In the genomic region with DNA sequence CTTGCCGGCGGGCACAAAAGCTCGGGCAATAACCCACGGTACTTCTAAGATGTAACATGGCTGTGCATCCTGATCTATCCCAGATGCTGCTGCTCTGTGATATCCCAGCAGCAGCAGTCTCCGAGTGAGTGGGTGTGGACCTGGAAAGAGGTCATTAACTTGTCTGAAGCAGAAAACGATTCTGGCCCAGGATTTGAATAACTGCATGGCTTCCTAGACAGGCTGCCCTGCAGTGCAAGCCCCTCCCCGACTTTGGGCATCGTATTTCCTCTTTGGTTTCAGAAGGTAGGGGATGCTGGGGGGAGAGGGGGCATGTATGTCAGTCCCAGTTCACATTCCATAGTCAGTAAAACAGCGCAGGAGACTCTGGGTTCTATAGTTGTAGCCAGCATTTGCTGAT, we compare ENCODE assay signal across 41 mouse cellular contexts. TPM values are rescaled to one million over a fixed set of nuclear protein-coding genes. Genes with fewer than 3 reads are reported as not detected.
DNase-seq lines count a peak whose midpoint lies in the region; ATAC-seq lines count a peak whose summit lies in the region.
"Had no signal": no experiment of that assay in that cellular context is flagged by ENCODE, and none has a peak within 500 bp of the region (broad histone marks: within the 10 kb centered on the region; RNA-seq: fewer than 3 reads in every experiment).

No protein-coding gene starts in this region.

- ATAC-seq in kidney, embryonic 16.5 days (ENCODE audit: low FRiP score, low TSS enrichment), result peak; percentile 71
- no peak for ATAC-seq in CD4-positive, CD25-positive, alpha-beta regulatory T cell, adult 4 months
- ATAC-seq: forebrain, postnatal 0 days; inflammation-experienced regulatory T-cells, adult 6 months; midbrain, embryonic 15.5 days; Patski had no signal

- H3K4me3 ChIP-seq in kidney, embryonic 16.5 days (ENCODE audit: low read length), result no peak overlapping the region
- H3K4me3 ChIP-seq: embryonic facial prominence, embryonic 15.5 days; forebrain, embryonic 12.5 days; heart, embryonic 12.5 days; hindbrain, embryonic 15.5 days; limb, embryonic 12.5 days; liver, embryonic 15.5 days; midbrain, embryonic 10.5 days; midbrain, embryonic 15.5 days; neural tube, embryonic 15.5 days; stomach, embryonic 15.5 days had no signal

- no peak for DNase-seq in kidney, adult 18-20 months
- peak; percentile 62 for DNase-seq in R1 (ENCODE audit: low read depth, low spot score)
- peak; percentile 26 for DNase-seq in embryo, embryonic 10.5 days (ENCODE audit: low spot score)
- peak; percentile 59 for DNase-seq in forelimb bud, embryonic 11.5 days (ENCODE audit: low read depth, low spot score)
- no peak for DNase-seq in gastrocnemius, postnatal 36 days
- DNase-seq: adrenal gland, postnatal 25 days; cerebellum, adult 11-12 months; cerebellum, postnatal 10 days; forebrain, postnatal 0 days; gastrocnemius, postnatal 10 days; heart, adult 18-20 months; heart, postnatal 4 days; kidney, adult 2 months; kidney, postnatal 4 days; layer of hippocampus, adult 9-11 months; lung, embryonic 14.5 days; lung, postnatal 14 days; retina, postnatal 1 day; right cerebral cortex, postnatal 14 days; thymus, adult 18-20 months; thymus, postnatal 25 days had no signal

- H3K36me3 ChIP-seq in kidney, embryonic 16.5 days (ENCODE audit: insufficient read depth, low read length), result no peaks in the 10 kb centered on the region
- H3K36me3 ChIP-seq: embryonic facial prominence, embryonic 15.5 days; forebrain, embryonic 12.5 days; heart, embryonic 12.5 days; hindbrain, embryonic 15.5 days; limb, embryonic 12.5 days; liver, embryonic 15.5 days; midbrain, embryonic 10.5 days; midbrain, embryonic 15.5 days; neural tube, embryonic 15.5 days; stomach, embryonic 15.5 days had no signal

- no peak overlapping the region for H3K4me2 ChIP-seq in kidney, embryonic 16.5 days (replicated peaks; ENCODE audit: low read depth, low read length)
- H3K4me2 ChIP-seq: embryonic facial prominence, embryonic 15.5 days; forebrain, embryonic 12.5 days; heart, embryonic 12.5 days; hindbrain, embryonic 15.5 days; limb, embryonic 12.5 days; liver, embryonic 15.5 days; lung, embryonic 14.5 days; midbrain, embryonic 15.5 days; neural tube, embryonic 15.5 days; stomach, embryonic 15.5 days had no signal

- no peaks in the 10 kb centered on the region for H3K9me3 ChIP-seq in kidney, embryonic 16.5 days (ENCODE audit: low read length)
- H3K9me3 ChIP-seq: embryonic facial prominence, embryonic 15.5 days; forebrain, embryonic 12.5 days; heart, embryonic 12.5 days; hindbrain, embryonic 15.5 days; limb, embryonic 12.5 days; liver, embryonic 15.5 days; midbrain, embryonic 10.5 days; midbrain, embryonic 15.5 days; neural tube, embryonic 15.5 days; stomach, embryonic 15.5 days had no signal

- no peak overlapping the region for H3K9ac ChIP-seq in kidney, embryonic 16.5 days (replicated peaks; ENCODE audit: low read length)
- H3K9ac ChIP-seq: embryonic facial prominence, embryonic 15.5 days; forebrain, embryonic 12.5 days; forebrain, postnatal 0 days; heart, embryonic 12.5 days; hindbrain, embryonic 15.5 days; limb, embryonic 12.5 days; liver, embryonic 15.5 days; lung, embryonic 14.5 days; midbrain, embryonic 15.5 days; neural tube, embryonic 15.5 days; stomach, embryonic 15.5 days had no signal

- H3K27ac ChIP-seq in kidney, embryonic 16.5 days (ENCODE audit: low read length), result no peak overlapping the region
- H3K27ac ChIP-seq: embryonic facial prominence, embryonic 15.5 days; forebrain, embryonic 12.5 days; hindbrain, embryonic 15.5 days; limb, embryonic 12.5 days; liver, embryonic 15.5 days; midbrain, embryonic 10.5 days; midbrain, embryonic 15.5 days; neural tube, embryonic 15.5 days; stomach, embryonic 15.5 days had no signal

- intact Hi-C loops in gastrocnemius, postnatal 36 days (cut with DNase I), result no loop called here

- no peaks in the 10 kb centered on the region for H3K27me3 ChIP-seq in kidney, embryonic 16.5 days (ENCODE audit: insufficient read depth, low read length)
- H3K27me3 ChIP-seq: embryonic facial prominence, embryonic 15.5 days; forebrain, embryonic 12.5 days; heart, embryonic 12.5 days; hindbrain, embryonic 15.5 days; limb, embryonic 12.5 days; liver, embryonic 15.5 days; midbrain, embryonic 15.5 days; neural tube, embryonic 15.5 days; stomach, embryonic 15.5 days had no signal

- no peaks in the 10 kb centered on the region for H3K4me1 ChIP-seq in kidney, embryonic 16.5 days (ENCODE audit: insufficient read depth, low read length)
- H3K4me1 ChIP-seq: embryonic facial prominence, embryonic 15.5 days; forebrain, embryonic 12.5 days; heart, embryonic 12.5 days; hindbrain, embryonic 15.5 days; liver, embryonic 15.5 days; midbrain, embryonic 10.5 days; midbrain, embryonic 15.5 days; neural tube, embryonic 15.5 days; stomach, embryonic 15.5 days had no signal

- 17% methylated on average over 9 of the region's 9 CpGs for WGBS in kidney, embryonic 16.5 days

RNA-seq across cellular contexts. Expression of gene Dnah14, which starts 6.9 kb away (rescaled TPM):
- polyA plus RNA-seq in kidney, embryonic 16.5 days (2015; fragmentation: Nextera tagmentation; extraction: Ambion mirVana), result 0.91 and 1.3 TPM in 2 replicates
- 1 to 10 TPM; 3.3 to 3.4 TPM for polyA plus RNA-seq in CD4-positive, CD25-positive, alpha-beta regulatory T cell, adult 4 months (2017; shearing (Covaris generic))
- under 1 TPM; 0.30 to 0.36 TPM for total RNA-seq in gastrocnemius, postnatal 36 days (2021)
- total RNA-seq: adrenal gland, adult 18-20 months; heart, adult 18-20 months; heart, postnatal 4 days; liver, adult 2 months had no signal
- polyA plus RNA-seq: kidney, adult 2 months; liver, adult 2 months; small intestine, adult 2 months had no signal

RNA-seq across cellular contexts. Expression of gene Ccdc121, which starts 58.2 kb away (rescaled TPM):
- 0.14 and 0.22 TPM in 2 replicates for polyA plus RNA-seq in kidney, embryonic 16.5 days (2015; fragmentation: Nextera tagmentation; extraction: Ambion mirVana)
- not detected for polyA plus RNA-seq in CD4-positive, CD25-positive, alpha-beta regulatory T cell, adult 4 months (2017; shearing (Covaris generic))
- not detected for total RNA-seq in gastrocnemius, postnatal 36 days (2021)
- total RNA-seq: adrenal gland, adult 18-20 months; adrenal gland, postnatal 25 days; common myeloid progenitor, adult 5-6 weeks; gastrocnemius, postnatal 10 days; heart, adult 18-20 months; heart, postnatal 4 days; liver, adult 2 months; MEL had no signal
- polyA plus RNA-seq: C2C12; forebrain, embryonic 12.5 days; hindbrain, embryonic 15.5 days; inflammation-experienced regulatory T-cells, adult 6 months; kidney, adult 2 months; limb, embryonic 12.5 days; liver, adult 2 months; liver, embryonic 15.5 days; midbrain, embryonic 15.5 days; neural tube, embryonic 15.5 days; Patski; small intestine, adult 2 months; stomach, embryonic 15.5 days had no signal

Comparison
In these comparisons a context has a peak if more than half of its experiments do, and no peak if none do; other contexts are left out.
1. DNase-seq: peak in R1 (single experiment), embryo, embryonic 10.5 days (single experiment) and forelimb bud, embryonic 11.5 days (single experiment); none in kidney, adult 18-20 months (single experiment) and gastrocnemius, postnatal 36 days (0 of 2).